Mouse (Mus musculus) neural tube, embryonic 11.5 days (tissue): ENCODE measurements around the gene Hpca. TPM values are rescaled to one million over a fixed set of nuclear protein-coding genes. Genes with fewer than 3 reads are reported as not detected.

Experiments
- ATAC-seq: fragments of 200-750 bp; cut with Nextera tagmentation; 2 replicates; pipeline ENCODE4 v1.8.0; 2017; ENCODE audit warnings: moderate number of reproducible peaks, mild to moderate bottlenecking, moderate TSS enrichment, moderate library complexity; ENCODE audit not compliant: insufficient read depth, low FRiP score, low TSS enrichment
- DNase-seq: peaks from one replicate; pipeline ENCODE4 v3.0.0-alpha.2; 2015; ENCODE audit warnings: low spot score
- H3K27ac ChIP-seq: fragments of 300-500 bp; sonication (generic); 2 replicates; pipeline ENCODE4 v1.5.1; 2014; ENCODE audit warnings: low read depth, mild to moderate bottlenecking, low read length
- H3K27me3 ChIP-seq: fragments of 300-500 bp; sonication (generic); 2 replicates; pipeline ENCODE4 v1.6.1; 2014; ENCODE audit warnings: mild to moderate bottlenecking, low read length, mixed read lengths; ENCODE audit not compliant: control insufficient read depth, insufficient read depth
- H3K36me3 ChIP-seq: fragments of 300-500 bp; sonication (generic); 2 replicates; pipeline ENCODE4 v1.6.1; 2014; ENCODE audit warnings: mild to moderate bottlenecking, low read length, moderate library complexity, mixed read lengths; ENCODE audit not compliant: control insufficient read depth, insufficient read depth
- H3K4me1 ChIP-seq: fragments of 300-500 bp; sonication (generic); 2 replicates; pipeline ENCODE4 v1.6.1; 2014; ENCODE audit warnings: low read length, mixed read lengths; ENCODE audit not compliant: control insufficient read depth, insufficient read depth
- H3K4me2 ChIP-seq: fragments of 300-500 bp; sonication (generic); 2 replicates; pipeline ENCODE4 v1.6.1; 2014; ENCODE audit warnings: low read depth, mild to moderate bottlenecking, moderate library complexity
- H3K4me3 ChIP-seq: fragments of 300-500 bp; sonication (generic); 2 replicates; pipeline ENCODE4 v1.5.1; 2014; ENCODE audit warnings: low read depth, low read length
- H3K9ac ChIP-seq: fragments of 300-500 bp; sonication (generic); 2 replicates; pipeline ENCODE4 v1.6.1; 2014; ENCODE audit warnings: mild to moderate bottlenecking, low read length
- H3K9me3 ChIP-seq: fragments of 300-500 bp; sonication (generic); 2 replicates; pipeline ENCODE4 v1.6.1; 2016; ENCODE audit warnings: low read length; ENCODE audit not compliant: control insufficient read depth
- WGBS: fragments of 180-500 bp; shearing (Covaris S2); extraction: QIAGEN DNeasy Blood & Tissue Kit; methylation state at CpG from one replicate; pipeline ENCODE4 v1.1.7; 2014; 5-methylcytosine and 5-hydroxymethylcytosine counted together
- polyA plus RNA-seq: library from polyadenylated mRNA; unstranded; fragments of >200 nt; fragmentation: Nextera tagmentation; extraction: Ambion mirVana; gene quantifications from 2 replicates; pipeline ENCODE4 v1.2.1, GENCODE M21; 2014

Hpca gene
- polyA plus RNA-seq, 1 experiment from 2014 or later = 8.9 TPM

GRCm38 (mm10) chr4:129106073-129106472, 15.8 kb downstream of the Hpca start:
- DNase-seq (no peak), ATAC-seq (no peak)
- Histone ChIP-seq H3K27me3 (peaks cover 21% of the 10 kb centered on the region), H3K4me2 (no peak overlapping the region), H3K9me3 (no peaks in the 10 kb centered on the region), H3K27ac (no peak overlapping the region), H3K36me3 (no peaks in the 10 kb centered on the region), H3K4me1 (no peaks in the 10 kb centered on the region), H3K9ac (no peak overlapping the region), H3K4me3 (no peak overlapping the region)
- 17% methylated on average over 9 of the region's 9 CpGs for WGBS

- H3K4me3 ChIP-seq = peak within 1 kb of the TSS; percentile 17; the same call in 1 of the 2 replicates
- no peak for DNase-seq
- peak within 1 kb of the TSS; percentile 36 for H3K4me2 ChIP-seq
- 1% methylated on average over 32 of the region's 40 CpGs for WGBS
- H3K27ac ChIP-seq = no peak within 1 kb of the TSS
- H3K4me1 ChIP-seq = no peaks in the 10 kb centered on the region
- peaks cover 21% of the 10 kb centered on the region for H3K27me3 ChIP-seq
- no peak for ATAC-seq
- H3K9ac ChIP-seq = no peak within 1 kb of the TSS
- H3K36me3 ChIP-seq = no peaks in the 10 kb centered on the region
- no peaks in the 10 kb centered on the region for H3K9me3 ChIP-seq
Observed at GRCm38 (mm10) chr4:129105356-129105755, 16.5 kb downstream of the Hpca start, which contains the start of gene Tmem54. Gene Tmem54, plus strand, starts transcription at chr4:129105548.

DNA sequence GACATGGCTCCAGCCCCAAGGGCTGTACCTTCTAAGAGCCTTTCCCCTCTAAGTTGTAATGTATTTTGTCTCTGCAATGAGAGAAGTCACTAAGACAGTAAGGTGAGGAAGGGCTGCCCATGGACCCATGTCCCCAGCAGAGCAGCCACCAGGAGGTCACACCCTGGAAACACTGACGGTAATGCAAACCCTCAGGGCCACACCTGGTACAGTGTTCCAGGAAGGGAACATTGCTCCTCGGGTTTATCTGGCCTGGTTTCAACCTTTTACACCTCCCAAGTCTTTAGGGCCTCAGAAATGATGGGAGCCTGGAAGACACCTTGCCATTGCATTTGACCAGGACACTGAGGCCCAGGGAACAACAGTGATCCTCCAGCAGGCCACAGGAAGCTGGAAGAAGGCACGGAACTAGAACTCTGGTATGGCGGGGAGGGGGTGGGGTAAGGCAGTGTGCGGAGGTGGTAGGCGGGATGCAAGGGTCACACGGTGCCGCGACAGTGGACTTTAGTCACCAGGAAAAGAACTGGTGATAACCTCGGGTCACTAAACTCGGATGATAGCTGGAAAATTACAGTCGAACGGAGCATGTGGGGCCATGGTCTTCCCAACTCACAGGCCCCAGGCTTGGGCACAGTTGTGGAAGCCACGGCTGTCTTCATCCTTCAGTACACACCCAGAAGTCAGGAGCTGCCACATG, 19.6 kb downstream of the Hpca start:
- Histone ChIP-seq H3K27me3 (peaks cover 21% of the 10 kb centered on the region), H3K4me2 (no peak overlapping the region), H3K4me3 (no peak overlapping the region), H3K27ac (no peak overlapping the region), H3K36me3 (no peaks in the 10 kb centered on the region), H3K4me1 (no peaks in the 10 kb centered on the region), H3K9me3 (no peaks in the 10 kb centered on the region), H3K9ac (no peak overlapping the region)
- WGBS = 84% methylated on average over 14 of the region's 14 CpGs
- no peak for DNase-seq
- ATAC-seq = no peak

- H3K4me1 ChIP-seq = no peaks in the 10 kb centered on the region
- H3K27ac ChIP-seq = no peak overlapping the region
- no peak overlapping the region for H3K4me2 ChIP-seq
- H3K9me3 ChIP-seq = no peaks in the 10 kb centered on the region
- H3K9ac ChIP-seq = no peak overlapping the region
- H3K36me3 ChIP-seq = no peaks in the 10 kb centered on the region
- DNase-seq (no peak), ATAC-seq (no peak)
- H3K4me3 ChIP-seq = no peak overlapping the region
- H3K27me3 ChIP-seq = no peaks in the 10 kb centered on the region
- 76% methylated on average over 7 of the region's 7 CpGs for WGBS
Observed at GRCm38 (mm10) chr4:129097006-129097405, 24.8 kb downstream of the Hpca start.

DNA sequence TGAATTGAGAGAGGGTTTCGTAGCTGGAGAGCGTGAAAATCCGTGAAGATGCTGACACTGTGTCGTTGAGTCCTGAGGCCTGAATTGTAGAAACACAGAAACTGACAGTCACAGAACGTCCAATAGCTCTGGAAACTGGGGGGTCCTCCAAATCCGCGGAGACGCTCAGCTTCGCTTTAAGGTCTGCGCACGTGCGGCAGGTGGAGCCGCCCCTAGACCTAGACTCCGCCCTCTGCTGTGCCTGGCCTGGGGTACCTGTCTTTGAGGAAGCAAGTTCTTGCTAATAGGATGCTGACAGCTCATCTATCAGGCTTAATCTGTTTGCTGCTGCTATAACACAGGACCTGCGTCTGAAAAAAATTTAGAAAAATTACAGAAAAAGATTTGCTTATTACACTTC, 26.6 kb downstream of the Hpca start:
- Histone ChIP-seq H3K36me3 (no peaks in the 10 kb centered on the region), H3K4me2 (no peak overlapping the region), H3K4me3 (no peak overlapping the region), H3K9me3 (no peaks in the 10 kb centered on the region), H3K4me1 (no peaks in the 10 kb centered on the region), H3K9ac (no peak overlapping the region), H3K27me3 (no peaks in the 10 kb centered on the region), H3K27ac (no peak overlapping the region)
- no peak for DNase-seq
- no peak for ATAC-seq
- WGBS = 28% methylated on average over 15 of the region's 15 CpGs

- DNase-seq (no peak), ATAC-seq (no peak)
- H3K9ac ChIP-seq = no peak overlapping the region
- WGBS = 44% methylated on average over 5 of the region's 5 CpGs
- H3K9me3 ChIP-seq = no peaks in the 10 kb centered on the region
- H3K27me3 ChIP-seq = no peaks in the 10 kb centered on the region
- no peak overlapping the region for H3K4me3 ChIP-seq
- no peak overlapping the region for H3K4me2 ChIP-seq
- peaks cover 4% of the 10 kb centered on the region; the same call in 1 of the 2 replicates for H3K36me3 ChIP-seq
- no peak overlapping the region for H3K27ac ChIP-seq
- no peaks in the 10 kb centered on the region for H3K4me1 ChIP-seq
Observed at GRCm38 (mm10) chr4:129087850-129088249, 34.0 kb downstream of the Hpca start.

DNA sequence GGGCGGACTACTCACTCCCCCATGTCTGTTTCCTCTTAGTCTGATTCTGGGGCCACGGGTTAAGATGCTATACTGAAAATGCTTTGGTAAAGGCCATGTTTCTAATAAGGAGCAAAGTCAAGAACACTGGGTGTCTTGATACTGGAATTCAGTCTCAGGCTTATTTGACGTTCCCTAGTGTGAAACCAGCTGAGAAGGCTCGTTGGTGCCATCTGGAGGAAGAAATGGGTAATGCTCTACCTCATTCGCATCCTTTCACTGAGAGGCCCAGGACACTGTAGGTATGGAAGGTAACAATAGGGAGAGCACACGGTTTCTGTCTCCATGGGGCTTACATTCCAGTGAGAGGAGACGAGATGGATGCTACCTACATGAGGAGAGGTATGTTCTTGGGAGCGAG, 35.8 kb downstream of the Hpca start:
- Histone ChIP-seq H3K4me2 (no peak overlapping the region), H3K36me3 (peaks cover 4% of the 10 kb centered on the region; the same call in 1 of the 2 replicates), H3K9me3 (no peaks in the 10 kb centered on the region), H3K4me3 (no peak overlapping the region), H3K9ac (no peak overlapping the region), H3K27me3 (no peaks in the 10 kb centered on the region), H3K4me1 (no peaks in the 10 kb centered on the region), H3K27ac (no peak overlapping the region)
- 31% methylated on average over 8 of the region's 8 CpGs for WGBS
- ATAC-seq = no peak
- peak; percentile 69 for DNase-seq

DNA sequence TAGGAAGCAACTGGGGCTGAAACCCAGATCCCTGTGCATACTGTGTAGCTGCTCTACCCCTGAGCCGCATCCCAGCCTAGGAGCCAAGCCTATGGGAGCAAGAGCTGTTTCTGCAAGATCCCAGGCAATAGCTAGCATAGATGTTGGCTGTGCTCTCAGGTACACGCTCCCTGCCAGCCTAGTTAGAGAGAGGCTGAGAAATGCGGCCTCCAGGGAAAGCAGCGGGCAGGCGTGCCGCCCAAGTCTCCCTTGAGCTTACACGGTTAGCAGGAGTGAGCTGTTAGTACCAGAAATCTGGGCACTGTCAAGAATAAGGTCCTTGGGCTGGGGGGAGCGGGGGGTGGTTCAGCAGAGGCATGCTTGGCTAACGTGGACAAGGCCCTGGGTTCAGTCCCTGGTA, 36.9 kb downstream of the Hpca start:
- Histone ChIP-seq H3K4me3 (no peak overlapping the region), H3K4me2 (no peak overlapping the region), H3K27me3 (no peaks in the 10 kb centered on the region), H3K36me3 (peaks cover 4% of the 10 kb centered on the region; the same call in 1 of the 2 replicates), H3K9me3 (no peaks in the 10 kb centered on the region), H3K9ac (no peak overlapping the region), H3K4me1 (no peaks in the 10 kb centered on the region), H3K27ac (no peak overlapping the region)
- WGBS = 91% methylated on average over 9 of the region's 9 CpGs
- DNase-seq = no peak
- no peak for ATAC-seq

DNA sequence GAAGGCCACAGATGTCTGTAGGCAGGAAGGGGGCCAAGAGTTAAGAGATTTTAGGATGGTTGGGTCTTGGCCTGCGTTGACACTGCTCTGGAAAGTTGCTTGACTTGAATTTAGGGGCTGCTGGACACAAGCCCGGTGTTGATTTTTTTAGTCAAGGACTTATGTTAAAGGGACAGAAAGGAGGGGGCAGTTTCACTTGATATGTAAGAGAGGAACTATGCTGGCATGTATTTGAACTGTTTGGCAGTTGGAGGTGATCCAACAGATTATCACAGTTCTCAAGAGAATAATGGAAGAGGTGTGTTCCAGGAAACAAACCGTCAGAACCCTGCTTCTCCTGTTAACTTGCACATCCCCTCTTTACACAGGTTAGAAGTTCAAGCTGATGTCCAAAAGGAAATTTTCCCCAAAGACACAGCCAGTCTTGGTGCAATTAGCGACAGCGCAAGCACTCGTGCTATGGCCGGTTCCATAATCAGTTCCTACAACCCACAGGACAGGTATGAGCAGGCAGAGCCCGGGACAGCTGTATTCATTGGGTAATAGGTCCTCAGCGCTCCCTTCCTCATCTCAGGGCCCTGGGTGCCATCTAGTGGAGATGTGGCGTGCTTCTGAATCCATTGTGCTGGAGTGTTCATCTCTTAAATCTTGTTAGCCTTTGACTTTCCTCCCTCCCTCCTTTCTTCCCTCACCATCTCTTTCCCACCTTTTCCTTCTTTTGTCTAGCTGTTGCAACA, 39.3 kb downstream of the Hpca start:
- no peak overlapping the region for H3K4me2 ChIP-seq
- no peak overlapping the region for H3K9ac ChIP-seq
- H3K9me3 ChIP-seq = no peaks in the 10 kb centered on the region
- H3K27ac ChIP-seq = no peak overlapping the region
- 54% methylated on average over 10 of the region's 10 CpGs for WGBS
- peaks cover 12% of the 10 kb centered on the region for H3K36me3 ChIP-seq
- H3K4me1 ChIP-seq = no peaks in the 10 kb centered on the region
- peak; percentile 48; the same call in 1 of the 2 replicates for ATAC-seq
- no peak overlapping the region for H3K4me3 ChIP-seq
- DNase-seq = peak; percentile 73
- H3K27me3 ChIP-seq = no peaks in the 10 kb centered on the region
